ENCODE assay signal across 15 mouse cellular contexts in the genomic region with DNA sequence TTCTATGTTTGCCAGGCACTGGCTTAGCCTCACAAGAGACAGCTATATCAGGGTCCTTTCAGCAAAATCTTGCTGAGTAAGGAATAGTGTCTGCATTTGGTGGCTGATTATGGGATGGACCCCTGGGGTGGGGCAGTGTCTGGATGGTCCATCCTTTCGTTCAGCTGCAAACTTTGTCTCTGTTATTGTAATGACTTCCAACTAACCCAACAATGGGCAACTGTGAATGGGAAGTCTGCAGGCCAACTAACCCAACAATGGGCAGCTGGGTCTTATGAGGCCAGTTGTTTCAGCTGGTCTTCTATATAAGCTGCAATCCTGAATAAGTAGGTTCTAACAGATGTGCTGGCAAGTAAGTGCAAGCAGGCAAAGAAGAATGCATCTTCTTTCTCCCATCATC.
"Had no signal": no experiment of that assay in that cellular context is flagged by ENCODE, and none has a peak within 500 bp of the region (broad histone marks: within the 10 kb centered on the region; RNA-seq: fewer than 3 reads in every experiment).

No protein-coding gene starts in this region.

- H3K4me3 ChIP-seq: lung, embryonic 15.5 days; megakaryocyte, embryonic 14.5 days; midbrain, embryonic 13.5 days; midbrain, embryonic 15.5 days; neural tube, embryonic 12.5 days; stomach, embryonic 15.5 days had no signal

- DNase-seq: liver, postnatal 0 days; lung, adult 2 months; lung, postnatal 14 days; lung, postnatal 36 days; right cerebral cortex, postnatal 14 days; thymus, adult 2 months; thymus, postnatal 36 days had no signal

- H3K9ac ChIP-seq: liver, postnatal 0 days; lung, embryonic 15.5 days; midbrain, embryonic 13.5 days; midbrain, embryonic 15.5 days; neural tube, embryonic 12.5 days; stomach, embryonic 15.5 days had no signal

- H3K27ac ChIP-seq: lung, embryonic 15.5 days; macrophage; midbrain, embryonic 13.5 days; midbrain, embryonic 15.5 days; neural tube, embryonic 12.5 days; stomach, embryonic 15.5 days; stomach, postnatal 0 days had no signal

- H3K27me3 ChIP-seq: lung, embryonic 15.5 days; megakaryocyte, embryonic 14.5 days; midbrain, embryonic 13.5 days; midbrain, embryonic 15.5 days; neural tube, embryonic 12.5 days; stomach, embryonic 15.5 days had no signal

- H3K4me1 ChIP-seq: lung, embryonic 15.5 days; megakaryocyte, embryonic 14.5 days; midbrain, embryonic 13.5 days; midbrain, embryonic 15.5 days; neural tube, embryonic 12.5 days; stomach, embryonic 15.5 days had no signal

- H3K9me3 ChIP-seq: lung, embryonic 15.5 days; megakaryocyte, embryonic 14.5 days; midbrain, embryonic 13.5 days; midbrain, embryonic 15.5 days; neural tube, embryonic 12.5 days; stomach, embryonic 15.5 days had no signal

- H3K36me3 ChIP-seq: lung, embryonic 15.5 days; midbrain, embryonic 13.5 days; midbrain, embryonic 15.5 days; neural tube, embryonic 12.5 days; stomach, embryonic 15.5 days had no signal
